Mouse (Mus musculus): Measurements from ENCODE around the gene Clip4.
A peak's percentile ranks its signal among the peaks of the same experiment; 100 is the strongest.
"Not testable (repeated sequence)": the region's sequence is repeated elsewhere in the genome, so short reads cannot be mapped to it uniquely, and the experiment has no call there.

Clip4 gene

DNA sequence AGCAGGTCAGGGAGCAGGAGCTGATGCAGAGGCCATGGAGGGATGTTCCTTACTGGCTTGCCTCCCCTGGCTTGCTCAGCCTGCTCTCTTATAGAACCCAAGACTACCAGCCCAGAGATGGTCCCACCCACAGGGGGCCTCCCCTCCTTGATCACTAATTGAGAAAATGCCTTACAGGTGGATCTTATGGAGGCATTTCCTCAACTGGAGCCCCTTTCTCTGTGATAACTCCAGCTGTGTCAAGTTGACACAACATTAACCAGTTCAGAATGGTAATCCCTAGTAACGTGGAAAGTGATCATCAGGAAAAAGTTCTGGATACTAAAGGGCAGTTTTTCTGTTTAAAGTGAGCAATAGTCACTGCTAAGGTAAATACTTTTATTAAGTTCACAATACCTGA lies at the start of gene Clip4:
Gene Clip4, plus strand, starts transcription at position 301 of the 400 bp plus-strand sequence.
- DNase-seq (ENCODE audit: low spot score in 2 of 2), result not testable (repeated sequence)

DNA sequence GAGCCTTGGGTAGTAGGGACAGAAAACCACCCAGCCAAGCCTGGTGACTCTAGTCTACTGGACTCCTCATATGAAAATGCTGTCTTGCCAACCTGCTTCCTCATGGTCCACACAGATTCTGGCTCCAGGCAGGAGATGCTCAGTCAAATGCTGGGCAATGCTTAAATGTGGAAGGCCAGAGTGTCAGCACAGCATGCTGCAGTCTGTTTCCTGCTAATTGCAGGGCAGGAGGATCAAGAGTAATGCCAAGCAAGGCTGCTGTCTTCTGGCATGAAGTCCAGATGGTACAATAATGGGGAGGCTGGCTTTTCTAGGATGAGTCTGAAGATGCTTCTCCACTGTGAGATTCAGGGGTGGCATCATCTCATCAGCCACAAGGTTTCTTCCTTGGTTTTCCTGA lies 47.8 kb upstream of the Clip4 start:
- DNase-seq (ENCODE audit: low spot score in 2 of 2), result no peak

DNA sequence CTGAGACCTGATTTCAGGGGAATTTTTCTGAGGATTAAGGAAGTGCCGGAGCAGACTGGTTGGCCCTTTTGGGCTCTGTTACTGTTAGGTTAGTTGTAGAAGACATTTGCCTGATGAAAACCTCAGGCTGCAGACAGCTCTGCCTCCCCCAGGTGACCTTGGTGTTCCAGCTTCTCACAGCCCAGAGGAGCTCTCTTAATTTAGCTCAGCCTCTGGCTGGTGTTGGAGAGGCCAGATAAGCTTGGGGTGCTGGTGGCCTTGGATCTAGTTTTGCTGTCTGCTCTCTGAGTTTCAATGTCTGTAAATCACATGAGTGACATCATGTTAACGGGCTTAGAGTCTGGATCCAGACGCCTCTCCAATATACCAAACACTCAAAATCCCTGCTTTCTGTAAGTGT lies 47.3 kb upstream of the Clip4 start:
- no peak for DNase-seq (ENCODE audit: low spot score in 2 of 2)

DNA sequence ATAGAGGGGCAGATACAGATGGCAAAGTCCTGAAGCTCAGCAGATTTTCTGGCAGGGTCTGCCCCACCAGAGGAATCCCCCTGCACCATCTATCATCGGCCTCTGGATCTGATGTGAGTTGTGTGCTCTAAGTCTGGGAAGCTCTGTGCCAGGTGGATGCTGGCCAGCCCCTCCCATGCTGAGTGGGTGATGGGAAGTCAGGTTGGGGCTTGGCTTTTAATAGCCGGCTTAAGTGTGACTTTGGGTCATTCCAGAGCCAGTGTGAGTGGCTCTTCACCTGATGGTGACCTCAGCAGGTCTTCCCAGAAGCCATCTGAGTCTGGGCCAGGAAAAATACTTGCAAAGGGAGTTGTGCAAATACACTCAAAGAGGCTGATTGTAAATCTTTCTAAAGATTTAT lies 37.6 kb upstream of the Clip4 start:
- no peak for DNase-seq (ENCODE audit: low spot score in 2 of 2)

DNA sequence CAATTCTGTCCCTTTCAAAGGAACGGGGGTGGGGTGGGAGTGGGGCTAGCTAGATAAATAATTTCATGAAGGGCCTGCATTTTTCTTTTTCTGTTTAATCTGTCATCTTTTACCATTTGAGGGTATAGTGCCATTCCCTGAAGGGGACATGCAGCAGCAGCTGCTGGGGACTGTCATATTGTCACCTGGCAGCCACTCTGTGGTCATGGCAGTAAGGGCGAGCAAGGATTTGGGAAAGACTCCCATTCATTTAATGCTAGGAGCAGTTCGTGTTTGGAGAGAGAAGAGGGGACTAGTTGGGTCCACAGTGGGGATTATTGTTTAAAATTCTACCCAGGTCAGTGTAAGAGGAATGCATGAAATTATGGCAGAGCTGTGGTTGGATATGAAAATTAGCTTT lies 31.8 kb upstream of the Clip4 start:
- no peak for DNase-seq (ENCODE audit: low spot score in 2 of 2)

DNA sequence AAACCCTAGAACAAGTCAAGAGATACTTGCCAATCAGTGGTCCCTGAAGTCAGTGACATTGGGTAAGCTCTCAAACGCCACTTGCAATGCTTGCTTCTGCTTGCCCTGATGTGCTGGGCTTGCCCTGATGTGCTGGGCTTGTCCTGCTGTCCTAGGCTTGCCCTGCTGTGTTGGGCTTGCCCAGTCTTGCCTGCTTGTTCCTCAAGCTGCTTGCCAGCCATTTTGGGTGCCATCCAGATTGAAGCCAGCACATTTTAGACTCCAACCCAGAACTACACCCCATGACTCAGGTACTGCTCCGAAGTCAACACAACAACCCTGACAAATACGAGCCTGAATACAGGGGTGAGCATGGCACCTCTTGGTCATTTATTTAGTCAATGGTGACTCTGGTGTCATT lies 26.1 kb upstream of the Clip4 start:
- no peak for DNase-seq (ENCODE audit: low spot score in 2 of 2)

DNA sequence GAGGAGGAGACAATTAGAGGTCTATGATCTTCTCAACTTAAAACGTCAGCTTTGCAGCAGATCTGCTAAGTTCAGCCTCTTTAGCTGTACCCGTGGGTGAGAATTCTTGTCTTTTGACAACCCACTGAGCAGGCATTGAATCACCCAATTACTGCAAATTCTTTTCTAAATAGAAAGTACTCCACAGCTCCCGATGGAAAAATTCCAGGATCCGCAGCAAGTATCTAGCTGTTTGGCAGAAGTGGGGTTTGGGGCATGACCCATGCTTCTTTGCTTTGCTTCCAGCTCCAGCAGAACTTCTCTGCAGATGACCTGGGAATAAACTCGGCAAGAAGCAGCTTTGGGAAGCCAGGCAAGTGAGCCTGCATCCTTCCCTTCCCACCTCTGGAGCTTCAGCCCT lies 25.3 kb upstream of the Clip4 start:
- DNase-seq (ENCODE audit: low spot score in 2 of 2), result peak; percentile 57 to 64

DNA sequence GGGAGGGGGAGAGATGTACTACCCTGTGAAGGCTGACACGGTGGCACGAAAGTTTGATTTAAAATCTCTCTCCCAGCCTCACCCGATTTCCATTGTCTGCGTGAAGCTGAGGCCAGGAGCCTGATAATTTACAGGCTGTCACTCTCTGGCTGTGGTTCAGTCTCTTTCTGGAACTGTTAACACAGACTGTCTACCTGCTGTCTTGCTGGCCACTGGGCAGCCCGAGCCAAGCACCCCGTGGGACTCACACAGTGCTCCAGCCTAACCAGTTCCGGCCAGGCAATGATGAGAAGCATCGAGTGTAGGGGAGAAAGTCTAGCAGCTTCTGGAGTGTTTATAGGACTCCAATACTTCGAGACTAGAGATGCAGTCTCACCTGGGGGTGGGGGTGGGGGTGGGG lies 22.2 kb upstream of the Clip4 start:
- no peak for DNase-seq (ENCODE audit: low spot score in 2 of 2)

- no peak for DNase-seq (ENCODE audit: low spot score in 2 of 2)
Observed at GRCm38 (mm10) chr17:71747561-71747960, 20.7 kb upstream of the Clip4 start.

GRCm38 (mm10) chr17:71749616-71750168 lies 18.6 kb upstream of the Clip4 start:
- DNase-seq (ENCODE audit: low spot score in 2 of 2), result no peak

DNA sequence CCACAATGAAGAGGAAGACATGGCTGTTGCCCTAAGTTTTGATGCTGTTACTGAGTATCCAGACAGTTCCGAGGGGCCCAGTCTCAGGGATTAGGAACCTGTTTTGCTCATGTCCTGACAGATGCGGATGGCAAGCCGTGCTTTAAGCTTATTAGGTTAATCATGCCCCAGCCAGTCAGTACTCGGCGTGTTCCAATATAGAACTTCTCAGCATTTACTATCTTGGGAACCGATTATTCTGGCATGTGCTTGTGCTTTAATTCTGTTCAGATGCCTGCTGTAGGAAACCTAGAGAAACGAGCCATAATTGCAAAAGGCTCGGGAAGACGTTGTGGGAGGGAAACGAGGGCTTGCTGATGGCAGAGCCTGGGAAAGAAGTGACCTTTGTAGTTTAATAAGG lies 15.4 kb upstream of the Clip4 start, which contains the start of gene Pcare:
Gene Pcare, minus strand, starts transcription at position 64 of the 400 bp plus-strand sequence.
- DNase-seq (ENCODE audit: low spot score in 2 of 2), result peak in 1 of 2 experiments; percentile 23

DNA sequence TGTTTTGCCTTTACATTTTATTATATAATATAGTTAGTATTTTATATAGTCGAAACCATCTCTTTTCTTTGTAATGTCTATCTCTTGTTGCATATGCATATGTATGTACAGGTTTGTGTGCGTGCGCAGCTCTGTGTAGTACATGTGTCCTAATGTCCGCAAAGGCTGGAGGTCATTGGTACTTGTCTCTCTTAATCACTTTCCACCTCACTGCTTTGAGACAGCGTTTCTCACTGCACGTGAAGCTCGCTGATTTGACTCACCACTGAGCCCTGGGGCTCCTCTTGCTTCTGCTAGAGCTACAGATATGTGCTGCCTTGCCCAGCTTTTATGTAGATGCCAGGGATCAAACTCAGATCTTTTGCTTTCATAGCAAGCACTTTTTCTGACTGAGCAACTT lies 7.7 kb upstream of the Clip4 start:
- no peak for DNase-seq (ENCODE audit: low spot score in 2 of 2)

- no peak for DNase-seq (ENCODE audit: low spot score in 2 of 2)
Observed at GRCm38 (mm10) chr17:71769564-71769963, 1.3 kb downstream of the Clip4 start.

DNA sequence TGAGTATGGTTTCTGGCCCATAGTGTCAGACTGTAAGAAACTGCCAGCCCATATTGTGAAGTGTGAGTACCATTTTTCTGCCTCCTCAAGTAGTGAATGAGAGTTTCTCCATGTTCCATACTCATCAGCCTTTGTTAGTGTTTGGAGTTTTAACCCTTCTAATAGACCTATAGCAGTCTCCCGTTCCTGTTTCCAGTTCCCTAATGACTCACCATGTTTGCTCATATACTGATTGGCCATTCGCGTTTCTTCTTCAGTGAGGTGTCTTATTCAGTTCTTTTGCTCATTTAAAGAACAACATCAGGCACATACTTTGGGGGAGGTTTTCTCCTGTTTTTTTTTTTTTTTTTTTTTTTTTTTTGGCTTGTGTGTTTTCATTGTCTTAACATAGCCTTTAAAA lies 2.4 kb downstream of the Clip4 start:
- DNase-seq (ENCODE audit: low spot score in 2 of 2), result no peak

- DNase-seq (ENCODE audit: low spot score in 2 of 2), result no peak
Observed at GRCm38 (mm10) chr17:71774173-71774572, 5.9 kb downstream of the Clip4 start.

- DNase-seq (ENCODE audit: low spot score in 2 of 2), result peak in 1 of 2 experiments; percentile 21
Observed at GRCm38 (mm10) chr17:71775279-71775678, 7.0 kb downstream of the Clip4 start.

GRCm38 (mm10) chr17:71778696-71779095 lies 10.4 kb downstream of the Clip4 start:
- DNase-seq (ENCODE audit: low spot score in 2 of 2), result no peak

- DNase-seq (ENCODE audit: low spot score in 2 of 2), result no peak
Observed at GRCm38 (mm10) chr17:71780490-71780889, 12.2 kb downstream of the Clip4 start.

DNA sequence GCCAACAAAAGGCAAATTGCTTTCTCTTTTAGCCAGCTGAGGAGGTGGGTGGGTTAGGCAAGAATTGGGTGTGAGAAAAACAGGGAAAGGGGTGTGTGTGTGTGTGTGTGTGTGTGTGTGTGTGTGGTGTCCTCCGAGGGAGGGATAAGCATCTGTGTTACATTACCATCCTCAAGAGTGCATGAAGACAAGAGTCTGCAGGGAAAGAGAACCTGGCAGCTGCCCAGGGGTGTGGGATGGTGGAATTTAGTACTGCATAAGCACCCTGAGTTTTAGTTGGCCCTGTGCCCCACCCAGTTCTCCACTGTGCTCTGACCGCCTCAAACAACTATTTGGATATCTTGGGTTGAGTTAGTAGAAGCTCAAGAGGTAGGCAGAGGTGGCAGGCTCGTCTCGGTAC lies 12.7 kb downstream of the Clip4 start:
- peak; percentile 82 to 89 for DNase-seq (ENCODE audit: low spot score in 2 of 2)

DNA sequence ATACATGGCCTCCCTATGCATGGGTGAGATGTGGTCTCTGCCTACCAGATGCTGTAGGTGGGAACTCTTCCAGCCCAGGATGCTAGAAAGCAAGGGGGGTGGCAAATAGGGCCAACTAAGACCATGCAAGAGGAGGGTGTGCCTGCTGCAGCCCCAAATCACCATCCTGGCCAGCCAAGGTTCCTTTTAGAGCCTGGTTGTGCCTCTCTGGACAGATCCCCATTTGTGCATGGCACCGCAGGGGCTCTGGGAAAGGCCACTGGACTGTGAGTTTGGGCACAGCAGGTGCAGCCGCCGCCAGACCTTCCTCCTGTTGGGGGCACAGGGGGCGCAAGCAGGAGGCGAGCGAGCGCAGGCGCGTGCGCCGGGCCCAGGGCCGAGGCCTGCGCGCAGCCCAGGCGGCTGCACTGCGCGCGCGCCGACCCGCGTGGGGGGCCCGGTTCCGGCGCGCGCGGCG lies 14.0 kb downstream of the Clip4 start:
- peak; percentile 13 to 25 for DNase-seq (ENCODE audit: low spot score in 2 of 2)

- DNase-seq (ENCODE audit: low spot score in 2 of 2), result peak; percentile 58 to 60
Observed at GRCm38 (mm10) chr17:71782699-71783365, 14.6 kb downstream of the Clip4 start.

DNA sequence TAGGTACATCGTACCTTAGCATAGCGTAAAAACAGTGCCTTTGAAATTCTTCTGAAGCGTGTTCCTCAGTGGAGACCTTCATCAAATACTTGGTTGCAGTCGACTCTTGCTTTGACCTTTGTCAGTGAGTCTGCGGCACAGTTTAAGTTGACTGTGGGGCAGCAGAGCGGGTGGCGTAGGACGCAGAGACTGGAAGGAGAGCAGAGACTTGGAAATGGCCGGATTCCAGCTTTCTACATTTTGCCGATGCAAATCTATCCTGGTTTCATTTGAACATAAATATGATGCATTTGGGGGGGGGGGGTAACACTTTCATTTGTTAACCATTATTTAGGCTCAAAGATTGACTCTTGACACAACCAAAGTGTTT lies 15.1 kb downstream of the Clip4 start:
- no peak for DNase-seq (ENCODE audit: low spot score in 2 of 2)

GRCm38 (mm10) chr17:71786456-71786855 lies 18.2 kb downstream of the Clip4 start:
- DNase-seq (ENCODE audit: low spot score in 2 of 2), result no peak

DNA sequence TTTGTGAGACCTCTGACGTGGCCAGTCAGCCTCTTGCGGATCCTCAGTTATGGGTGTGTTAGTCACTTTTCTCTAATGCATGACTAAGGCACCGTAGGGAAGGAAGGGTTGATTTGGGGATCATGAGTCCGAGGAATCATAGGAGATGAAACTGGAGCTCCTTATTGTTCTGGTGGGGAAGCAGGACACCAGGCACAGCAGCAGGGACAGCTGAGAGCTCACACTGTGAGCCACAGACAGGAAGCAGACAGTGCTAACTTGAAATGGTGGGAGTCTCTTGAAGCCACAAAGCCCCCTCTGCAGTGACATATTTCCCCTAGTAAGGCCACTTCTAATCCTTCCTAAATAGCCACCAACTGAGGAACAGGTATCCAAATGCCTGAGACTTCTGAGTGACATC lies 22.8 kb downstream of the Clip4 start:
- DNase-seq (ENCODE audit: low spot score in 2 of 2), result no peak

Data from frontal cortex, postnatal 36 days (tissue).